Mouse (Mus musculus) spleen, adult 18-20 months (tissue): ENCODE data around the gene Kdm4c.
"Not testable (repeated sequence)": the region's sequence is repeated elsewhere in the genome, so short reads cannot be mapped to it uniquely, and the experiment has no call there.

Experiments
- DNase-seq, 2 experiments: peaks; one replicate each; pipeline ENCODE4 v3.0.0; 2022; ENCODE audit warnings: mixed read lengths in 2 of 2

Gene Kdm4c

GRCm38 (mm10) chr4:74242176-74242575, at the start of gene Kdm4c:
TSS of gene Kdm4c (plus strand) at chr4:74242497.
- DNase-seq: no peak

- no peak for DNase-seq
Observed at GRCm38 (mm10) chr4:74201281-74201811, 41.0 kb upstream of the Kdm4c start.

- DNase-seq: not testable (repeated sequence)
Observed at GRCm38 (mm10) chr4:74221780-74222179, 20.5 kb upstream of the Kdm4c start.

GRCm38 (mm10) chr4:74222360-74222759, 19.9 kb upstream of the Kdm4c start:
- no peak for DNase-seq

- DNase-seq: no peak
Observed at GRCm38 (mm10) chr4:74224210-74224609, 18.1 kb upstream of the Kdm4c start.

- DNase-seq: no peak
Observed at GRCm38 (mm10) chr4:74230994-74231393, 11.3 kb upstream of the Kdm4c start.

- DNase-seq: peak in 1 of 2 experiments; percentile 45
Observed at GRCm38 (mm10) chr4:74231405-74231804, 10.9 kb upstream of the Kdm4c start.

GRCm38 (mm10) chr4:74233534-74233933, 8.8 kb upstream of the Kdm4c start:
- DNase-seq: no peak

- peak; percentile 94 to 95 for DNase-seq
Observed at GRCm38 (mm10) chr4:74251348-74252244, 9.3 kb downstream of the Kdm4c start.

GRCm38 (mm10) chr4:74252245-74253105, 10.2 kb downstream of the Kdm4c start:
- DNase-seq: no peak

GRCm38 (mm10) chr4:74257882-74258281, 15.6 kb downstream of the Kdm4c start:
- no peak for DNase-seq

- DNase-seq: no peak
Observed at GRCm38 (mm10) chr4:74258538-74258937, 16.2 kb downstream of the Kdm4c start.

GRCm38 (mm10) chr4:74259331-74259730, 17.0 kb downstream of the Kdm4c start:
- no peak for DNase-seq

GRCm38 (mm10) chr4:74261879-74262278, 19.6 kb downstream of the Kdm4c start:
- no peak for DNase-seq

- DNase-seq: no peak
Observed at GRCm38 (mm10) chr4:74264428-74264955, 22.2 kb downstream of the Kdm4c start.

GRCm38 (mm10) chr4:74271180-74271579, 28.9 kb downstream of the Kdm4c start:
- no peak for DNase-seq

GRCm38 (mm10) chr4:74277486-74277885, 35.2 kb downstream of the Kdm4c start:
- no peak for DNase-seq

- no peak for DNase-seq
Observed at GRCm38 (mm10) chr4:74280170-74280569, 37.9 kb downstream of the Kdm4c start.

- no peak for DNase-seq
Observed at GRCm38 (mm10) chr4:74287851-74288250, 45.6 kb downstream of the Kdm4c start.

- no peak for DNase-seq
Observed at GRCm38 (mm10) chr4:74294726-74295125, 52.4 kb downstream of the Kdm4c start.

- DNase-seq: no peak
Observed at GRCm38 (mm10) chr4:74305315-74306105, 63.2 kb downstream of the Kdm4c start.

GRCm38 (mm10) chr4:74311135-74311534, 68.8 kb downstream of the Kdm4c start:
- DNase-seq: no peak
